Mouse (Mus musculus): ENCODE data around the gene Dhx58. TPM values are rescaled to one million over a fixed set of nuclear protein-coding genes. Genes with fewer than 3 reads are reported as not detected.

Gene Dhx58
- total RNA-seq, 2 experiments from 2014 or later: 6.0 to 9.4 TPM

Other genes starting within 250 kb of the Dhx58 start
- 10 to 100 TPM; 35.0 to 36.3 TPM for gene Klhl11, start 231.5 kb downstream of the Dhx58 start, total RNA-seq (2021)
- gene Acly, start 176.3 kb downstream of the Dhx58 start, total RNA-seq (2021): 100 to 1,000 TPM; 380 to 552 TPM
- 1 to 10 TPM; 1.4 to 1.6 TPM for gene Ttc25, start 158.7 kb downstream of the Dhx58 start, total RNA-seq (2021)
- 10 to 100 TPM; 32.9 to 35.7 TPM for gene Cnp, start 129.4 kb downstream of the Dhx58 start, total RNA-seq (2021)
- gene Nkiras2, start 85.0 kb downstream of the Dhx58 start, total RNA-seq (2021): 10 to 100 TPM; 44.9 to 54.3 TPM
- 100 to 1,000 TPM; 212 to 265 TPM for gene Dnajc7, start 84.1 kb downstream of the Dhx58 start, total RNA-seq (2021)
- gene Zfp385c, start 11.8 kb downstream of the Dhx58 start, total RNA-seq (2021): under 1 TPM; 0.42 to 0.67 TPM
- 10 to 100 TPM; 33.1 to 42.4 TPM for gene Kat2a, start 8.2 kb upstream of the Dhx58 start, total RNA-seq (2021)
- under 1 TPM in 1 of 2 experiments, not detected in 1; 0.64 TPM for gene Hspb9, start 9.6 kb upstream of the Dhx58 start, total RNA-seq (2021)
- gene Rab5c, start 33.9 kb upstream of the Dhx58 start, total RNA-seq (2021): 100 to 1,000 TPM; 182 to 183 TPM
- gene Kcnh4, start 55.7 kb upstream of the Dhx58 start, total RNA-seq (2021): under 1 TPM; 0.12 to 0.15 TPM
- gene Hcrt, start 58.7 kb upstream of the Dhx58 start, total RNA-seq (2021): not detected
- 10 to 100 TPM; 14.1 to 15.7 TPM for gene Ghdc, start 66.7 kb upstream of the Dhx58 start, total RNA-seq (2021)
- 10 to 100 TPM; 60.7 to 72.7 TPM for gene Stat5b, start 146.5 kb upstream of the Dhx58 start, total RNA-seq (2021)
- 10 to 100 TPM; 37.1 to 52.7 TPM for gene Stat5a, start 155.1 kb upstream of the Dhx58 start, total RNA-seq (2021)
- gene Stat3, start 235.3 kb upstream of the Dhx58 start, total RNA-seq (2021): 10 to 100 TPM; 68.2 to 75.6 TPM